Comparison of ENCODE assay signal across 8 mouse cellular contexts in the genomic region with DNA sequence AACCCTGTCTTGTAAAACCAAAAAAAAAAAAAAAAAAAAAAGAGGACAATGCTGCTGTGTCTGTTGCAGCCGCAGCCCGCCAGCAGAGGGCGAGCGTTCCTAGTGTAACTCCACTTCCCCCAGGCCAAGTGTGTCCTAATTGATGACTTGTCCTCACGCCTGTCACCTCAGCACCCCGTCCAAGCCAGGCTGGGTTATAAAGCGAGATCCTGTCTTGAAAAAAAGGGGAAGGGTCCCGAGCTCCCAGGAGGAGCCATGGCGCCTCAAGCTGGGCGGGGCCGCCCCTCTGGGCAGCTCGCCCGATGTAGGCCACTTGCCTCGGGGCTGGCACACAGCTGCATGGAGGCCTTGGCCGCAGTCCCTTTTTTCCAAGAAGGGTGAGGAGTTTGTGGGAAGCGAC. TPM values are rescaled to one million over a fixed set of nuclear protein-coding genes. Genes with fewer than 3 reads are reported as not detected.
DNase-seq lines count a peak whose midpoint lies in the region; ATAC-seq lines count a peak whose summit lies in the region.

No protein-coding gene starts in this region.

- no peak overlapping the region for H3K4me3 ChIP-seq in intestine, embryonic 14.5 days (ENCODE audit: low read depth, low read length)
- no peak overlapping the region for H3K4me3 ChIP-seq in midbrain, embryonic 11.5 days (ENCODE audit: low read depth, low read length)

- peaks cover 26% of the 10 kb centered on the region for H3K4me1 ChIP-seq in intestine, embryonic 14.5 days (replicated peaks; ENCODE audit: control insufficient read depth, insufficient read depth, low read length)
- peaks cover 9% of the 10 kb centered on the region for H3K4me1 ChIP-seq in midbrain, embryonic 11.5 days (ENCODE audit: control insufficient read depth, insufficient read depth, low read length)

- intact Hi-C loops in gastrocnemius, postnatal 36 days (cut with DNase I): loop anchor here (1.0 kb wide), 1 partner anchor 26 kb away; no protein-coding TSS in a partner anchor
- intact Hi-C loops in left cerebral cortex, postnatal 36 days (cut with DNase I): loop anchor here (2.0 to 5.0 kb wide), 2 partner anchors 26 to 37 kb away; no protein-coding TSS in a partner anchor

- 0 out of 2 replicates have a peak overlapping the region, but pooled peaks have one; percentile 11 for H3K27ac ChIP-seq in intestine, embryonic 14.5 days (ENCODE audit: low read depth)
- H3K27ac ChIP-seq in midbrain, embryonic 11.5 days (ENCODE audit: low read depth, low read length): no peak overlapping the region

- peak; percentile 85 to 89 for DNase-seq in adrenal gland, adult 18-20 months (ENCODE audit: low spot score in 2 of 2)
- DNase-seq in embryo, embryonic 11 days: peak; percentile 92
- peak; percentile 78 to 79 for DNase-seq in gastrocnemius, postnatal 36 days
- DNase-seq in intestine, embryonic 14.5 days (ENCODE audit: low spot score): peak; percentile 88
- peak; percentile 70 to 75 for DNase-seq in left cerebral cortex, postnatal 36 days (ENCODE audit: low spot score in 2 of 2)
- peak; percentile 97 for DNase-seq in midbrain, embryonic 11.5 days (ENCODE audit: low spot score, missing footprints)
- DNase-seq in right cerebral cortex, postnatal 4 days: peak; percentile 82
- peak; percentile 58 to 83 for DNase-seq in urinary bladder, postnatal 36 days (ENCODE audit: low spot score in 2 of 2)

- no peak overlapping the region for H3K4me2 ChIP-seq in intestine, embryonic 14.5 days (ENCODE audit: low read length)
- H3K4me2 ChIP-seq in midbrain, embryonic 11.5 days: no peak overlapping the region

- 25% methylated on average over 16 of the region's 16 CpGs for WGBS in intestine, embryonic 14.5 days
- 32% methylated on average over 16 of the region's 16 CpGs for WGBS in midbrain, embryonic 11.5 days

- H3K9me3 ChIP-seq in intestine, embryonic 14.5 days (ENCODE audit: control insufficient read depth, low read length): no peaks in the 10 kb centered on the region
- H3K9me3 ChIP-seq in midbrain, embryonic 11.5 days (ENCODE audit: control insufficient read depth, low read length): no peaks in the 10 kb centered on the region

- H3K9ac ChIP-seq in intestine, embryonic 14.5 days (ENCODE audit: low read length): no peak overlapping the region
- no peak overlapping the region for H3K9ac ChIP-seq in midbrain, embryonic 11.5 days (ENCODE audit: low read length)

- no peaks in the 10 kb centered on the region for H3K27me3 ChIP-seq in intestine, embryonic 14.5 days (replicated peaks; ENCODE audit: control insufficient read depth, insufficient read depth, low read length)
- H3K27me3 ChIP-seq in midbrain, embryonic 11.5 days (ENCODE audit: control insufficient read depth, insufficient read depth, low read length): no peaks in the 10 kb centered on the region

- H3K36me3 ChIP-seq in intestine, embryonic 14.5 days (ENCODE audit: control insufficient read depth, insufficient read depth, low read length): peaks cover 37% of the 10 kb centered on the region
- H3K36me3 ChIP-seq in midbrain, embryonic 11.5 days (ENCODE audit: control insufficient read depth, insufficient read depth, low read length): peaks cover 3% of the 10 kb centered on the region; the same call in 1 of the 2 replicates

- ATAC-seq in intestine, embryonic 14.5 days (replicated peaks; ENCODE audit: low FRiP score, low TSS enrichment, low read depth): peak; percentile 33; the same call in 1 of the 2 replicates
- peak; percentile 66 for ATAC-seq in midbrain, embryonic 11.5 days (ENCODE audit: low FRiP score)

RNA-seq across cellular contexts. Expression of a gene that starts 7.1 kb away (rescaled TPM):
- 10 to 100 TPM; 19.0 to 22.8 TPM for total RNA-seq in adrenal gland, adult 18-20 months (2021)
- 10 to 100 TPM in 1 of 2 experiments, 1 to 10 TPM in 1; 8.0 to 10.5 TPM for total RNA-seq in gastrocnemius, postnatal 36 days (2021)
- polyA plus RNA-seq in intestine, embryonic 14.5 days (2014; fragmentation: Nextera tagmentation; extraction: Ambion mirVana): 6.1 and 6.2 TPM in 2 replicates
- total RNA-seq in left cerebral cortex, postnatal 36 days (2021): 10 to 100 TPM; 34.2 to 36.0 TPM
- polyA plus RNA-seq in midbrain, embryonic 11.5 days (2014; fragmentation: Nextera tagmentation; extraction: Ambion mirVana): 4.0 and 4.6 TPM in 2 replicates

RNA-seq across cellular contexts. Expression of a gene that starts 9.3 kb away (rescaled TPM):
- total RNA-seq in adrenal gland, adult 18-20 months (2021): 10 to 100 TPM; 13.6 to 13.9 TPM
- 10 to 100 TPM; 13.8 to 16.0 TPM for total RNA-seq in gastrocnemius, postnatal 36 days (2021)
- polyA plus RNA-seq in intestine, embryonic 14.5 days (2014; fragmentation: Nextera tagmentation; extraction: Ambion mirVana): 1.2 and 1.7 TPM in 2 replicates
- 10 to 100 TPM; 59.3 to 62.2 TPM for total RNA-seq in left cerebral cortex, postnatal 36 days (2021)
- polyA plus RNA-seq in midbrain, embryonic 11.5 days (2014; fragmentation: Nextera tagmentation; extraction: Ambion mirVana): 4.0 and 4.7 TPM in 2 replicates

RNA-seq across cellular contexts. Expression of a gene that starts 16.5 kb away (rescaled TPM):
- total RNA-seq in adrenal gland, adult 18-20 months (2021): 100 to 1,000 TPM; 139 to 206 TPM
- total RNA-seq in gastrocnemius, postnatal 36 days (2021): 1 to 10 TPM; 5.6 to 9.3 TPM
- 59.3 and 63.7 TPM in 2 replicates for polyA plus RNA-seq in intestine, embryonic 14.5 days (2014; fragmentation: Nextera tagmentation; extraction: Ambion mirVana)
- 1 to 10 TPM; 7.4 to 9.4 TPM for total RNA-seq in left cerebral cortex, postnatal 36 days (2021)
- polyA plus RNA-seq in midbrain, embryonic 11.5 days (2014; fragmentation: Nextera tagmentation; extraction: Ambion mirVana): 33.7 and 34.1 TPM in 2 replicates

RNA-seq across cellular contexts. Expression of a gene that starts 26.0 kb away (rescaled TPM):
- 10 to 100 TPM; 63.8 to 67.8 TPM for total RNA-seq in adrenal gland, adult 18-20 months (2021)
- 10 to 100 TPM; 20.4 to 27.6 TPM for total RNA-seq in gastrocnemius, postnatal 36 days (2021)
- polyA plus RNA-seq in intestine, embryonic 14.5 days (2014; fragmentation: Nextera tagmentation; extraction: Ambion mirVana): 102 TPM in 2 replicates
- 10 to 100 TPM; 70.7 to 78.7 TPM for total RNA-seq in left cerebral cortex, postnatal 36 days (2021)
- polyA plus RNA-seq in midbrain, embryonic 11.5 days (2014; fragmentation: Nextera tagmentation; extraction: Ambion mirVana): 128 and 129 TPM in 2 replicates

RNA-seq across cellular contexts. Expression of a gene that starts 30.3 kb away (rescaled TPM):
- 100 to 1,000 TPM; 103 to 130 TPM for total RNA-seq in adrenal gland, adult 18-20 months (2021)
- 10 to 100 TPM; 66.7 to 67.1 TPM for total RNA-seq in gastrocnemius, postnatal 36 days (2021)
- 183 and 191 TPM in 2 replicates for polyA plus RNA-seq in intestine, embryonic 14.5 days (2014; fragmentation: Nextera tagmentation; extraction: Ambion mirVana)
- total RNA-seq in left cerebral cortex, postnatal 36 days (2021): 10 to 100 TPM; 47.3 to 68.9 TPM
- polyA plus RNA-seq in midbrain, embryonic 11.5 days (2014; fragmentation: Nextera tagmentation; extraction: Ambion mirVana): 249 and 251 TPM in 2 replicates

Comparison
In these comparisons a context has a peak if more than half of its experiments do, and no peak if none do; other contexts are left out.
1. RNA of a gene that starts 16.5 kb away (total RNA-seq): 139 to 206 TPM in adrenal gland, adult 18-20 months; 7.4 to 9.4 TPM in left cerebral cortex, postnatal 36 days and 5.6 to 9.3 TPM in gastrocnemius, postnatal 36 days; every median in the first group is over 10 times any median in the second.
2. Peak in every context shown above with its lines, with median percentiles within 50 percentile points of each other: DNase-seq.